Mouse (Mus musculus): ENCODE results near the gene Galk2.

The Galk2 gene

GRCm38 (mm10) chr2:125900797-125901410 lies 42.0 kb downstream of the Galk2 start:
- no peak for DNase-seq

GRCm38 (mm10) chr2:125901426-125901825 lies 42.5 kb downstream of the Galk2 start:
- peak in 1 of 2 experiments; percentile 8 for DNase-seq

GRCm38 (mm10) chr2:125906407-125907066 lies 47.6 kb downstream of the Galk2 start:
- no peak for DNase-seq

- no peak for DNase-seq
Observed at GRCm38 (mm10) chr2:125907580-125908255, 48.8 kb downstream of the Galk2 start.

GRCm38 (mm10) chr2:125914167-125914566 lies 55.3 kb downstream of the Galk2 start:
- DNase-seq = no peak

GRCm38 (mm10) chr2:125914713-125915112 lies 55.8 kb downstream of the Galk2 start:
- DNase-seq = no peak

- no peak for DNase-seq
Observed at GRCm38 (mm10) chr2:125916652-125917296, 57.9 kb downstream of the Galk2 start.

- DNase-seq = no peak
Observed at GRCm38 (mm10) chr2:125917297-125917679, 58.4 kb downstream of the Galk2 start.

- DNase-seq = peak in 1 of 2 experiments; percentile 27
Observed at GRCm38 (mm10) chr2:125921273-125921672, 62.4 kb downstream of the Galk2 start.

- DNase-seq = no peak
Observed at GRCm38 (mm10) chr2:125922149-125922548, 63.2 kb downstream of the Galk2 start.

- DNase-seq = no peak
Observed at GRCm38 (mm10) chr2:125922877-125923276, 64.0 kb downstream of the Galk2 start.

- no peak for DNase-seq
Observed at GRCm38 (mm10) chr2:125923346-125923745, 64.4 kb downstream of the Galk2 start.

GRCm38 (mm10) chr2:125924554-125924953 lies 65.6 kb downstream of the Galk2 start:
- DNase-seq = no peak

- no peak for DNase-seq
Observed at GRCm38 (mm10) chr2:125925081-125925480, 66.2 kb downstream of the Galk2 start.

GRCm38 (mm10) chr2:125929396-125929795 lies 70.5 kb downstream of the Galk2 start:
- no peak for DNase-seq

GRCm38 (mm10) chr2:125929872-125930271 lies 71.0 kb downstream of the Galk2 start:
- DNase-seq = peak; percentile 31 to 48

GRCm38 (mm10) chr2:125931193-125931592 lies 72.3 kb downstream of the Galk2 start:
- DNase-seq = no peak

GRCm38 (mm10) chr2:125932734-125933133 lies 73.8 kb downstream of the Galk2 start:
- peak; percentile 44 to 64 for DNase-seq

- no peak for DNase-seq
Observed at GRCm38 (mm10) chr2:125933977-125934376, 75.1 kb downstream of the Galk2 start.

- no peak for DNase-seq
Observed at GRCm38 (mm10) chr2:125936396-125936795, 77.5 kb downstream of the Galk2 start.

- DNase-seq = no peak
Observed at GRCm38 (mm10) chr2:125938993-125939642, 80.2 kb downstream of the Galk2 start.

- no peak for DNase-seq
Observed at GRCm38 (mm10) chr2:125941111-125941785, 82.3 kb downstream of the Galk2 start.
